Mouse (Mus musculus) NIH3T3 (cell line): ENCODE measurements around the gene Snta1.

ENCODE experiments used
- DNase-seq: peaks from one replicate; pipeline ENCODE4 v3.0.0-alpha.2; 2012; ENCODE audit warnings: low read depth

Gene Snta1

DNA sequence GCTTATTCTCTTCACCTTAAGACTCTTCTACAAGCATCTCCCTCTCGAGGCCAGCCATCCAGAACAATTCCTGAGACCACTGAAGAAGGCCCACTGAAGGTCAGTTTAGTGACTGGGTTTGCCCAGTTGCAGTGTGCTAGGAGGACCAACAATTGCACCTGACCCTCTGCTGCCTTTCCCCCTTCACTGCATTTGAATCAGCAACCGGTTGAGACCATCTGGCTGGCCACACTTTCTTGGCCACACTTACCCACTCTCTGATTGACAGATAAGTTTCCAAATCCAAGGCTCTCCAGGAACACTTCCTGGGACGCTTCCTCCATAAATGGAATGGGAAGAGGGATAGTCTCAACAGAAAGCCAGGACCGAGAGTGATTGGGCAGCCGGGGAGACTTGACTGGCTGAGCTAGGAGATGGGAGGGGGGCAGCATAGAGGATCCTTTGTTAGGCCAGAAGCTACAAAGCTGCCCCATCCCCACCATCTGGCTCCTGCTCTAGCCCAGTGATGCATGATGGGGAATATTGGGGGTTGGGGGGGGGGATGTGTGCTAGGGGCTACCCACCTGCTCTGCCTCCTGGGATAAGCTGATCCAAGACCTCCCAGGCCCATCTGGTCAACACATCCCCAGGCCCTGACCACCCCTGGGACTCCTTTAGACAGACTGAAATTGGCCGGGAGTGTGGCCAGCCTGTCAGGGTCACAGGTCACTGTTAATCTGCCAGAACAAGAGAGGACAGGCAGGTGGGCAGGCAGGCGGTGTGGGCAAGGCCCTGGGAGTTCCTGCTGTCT lies 13.2 kb upstream of the Snta1 start:
- DNase-seq = no peak

GRCm38 (mm10) chr2:154419631-154420515 lies 12.0 kb upstream of the Snta1 start:
- DNase-seq = no peak

GRCm38 (mm10) chr2:154418001-154418400 lies 10.1 kb upstream of the Snta1 start:
- no peak for DNase-seq

- peak; percentile 91 for DNase-seq
These were observed 9.2 kb upstream of the Snta1 start for GRCm38 (mm10) chr2:154417107-154417506.

- DNase-seq = peak; percentile 85
These were observed 4.2 kb upstream of the Snta1 start for GRCm38 (mm10) chr2:154412018-154412666.

DNA sequence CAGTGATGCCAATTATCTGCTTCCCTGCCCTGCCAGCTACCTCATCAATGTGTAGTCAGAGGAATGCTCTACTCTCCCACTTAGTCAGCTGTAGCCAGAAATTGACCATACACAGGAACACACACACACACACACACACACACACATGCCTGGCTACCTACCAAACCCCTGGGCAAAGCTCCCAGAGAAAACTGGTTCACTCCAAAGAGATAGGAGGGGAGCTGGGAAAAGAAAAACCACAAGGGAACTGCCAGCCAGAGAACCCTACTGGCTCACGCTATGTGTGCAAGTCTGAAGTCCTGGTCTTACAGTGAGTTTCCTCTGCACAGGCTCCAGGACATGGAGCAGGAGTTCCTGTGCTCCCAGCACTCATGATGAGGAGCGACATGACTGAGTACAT lies 2.5 kb upstream of the Snta1 start:
- peak; percentile 98 for DNase-seq

- no peak for DNase-seq
These were observed 746 bp downstream of the Snta1 start for GRCm38 (mm10) chr2:154407063-154407642.

DNA sequence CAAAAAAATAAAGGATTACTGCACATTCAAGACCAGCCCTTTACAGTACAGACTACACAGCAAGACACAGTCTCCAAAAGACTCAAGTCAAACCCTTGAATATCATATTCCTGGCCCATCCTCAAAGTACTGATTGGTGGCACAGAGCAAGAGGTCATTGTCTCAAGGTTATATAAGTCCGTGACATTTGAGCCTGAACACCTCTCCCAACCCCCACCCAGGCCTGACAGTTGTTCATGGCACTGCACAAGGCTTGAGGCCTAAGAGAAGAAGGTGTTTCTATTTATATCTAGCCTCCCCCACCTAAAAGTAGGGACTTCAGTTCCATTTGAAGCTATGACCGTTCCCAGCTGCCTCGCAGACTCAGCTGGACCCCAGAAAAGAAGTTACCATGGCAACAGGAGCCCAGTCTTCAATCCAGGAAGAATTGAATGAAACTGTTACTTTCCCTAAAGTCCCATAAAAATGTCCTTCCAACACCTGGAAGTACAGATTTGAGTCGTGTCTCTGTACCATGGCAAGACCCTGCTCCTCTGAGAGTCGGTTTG lies 2.4 kb downstream of the Snta1 start:
- no peak for DNase-seq

GRCm38 (mm10) chr2:154402811-154403210 lies 5.1 kb downstream of the Snta1 start:
- DNase-seq = peak; percentile 89

- no peak for DNase-seq
These were observed 5.9 kb downstream of the Snta1 start for GRCm38 (mm10) chr2:154401976-154402375.

DNA sequence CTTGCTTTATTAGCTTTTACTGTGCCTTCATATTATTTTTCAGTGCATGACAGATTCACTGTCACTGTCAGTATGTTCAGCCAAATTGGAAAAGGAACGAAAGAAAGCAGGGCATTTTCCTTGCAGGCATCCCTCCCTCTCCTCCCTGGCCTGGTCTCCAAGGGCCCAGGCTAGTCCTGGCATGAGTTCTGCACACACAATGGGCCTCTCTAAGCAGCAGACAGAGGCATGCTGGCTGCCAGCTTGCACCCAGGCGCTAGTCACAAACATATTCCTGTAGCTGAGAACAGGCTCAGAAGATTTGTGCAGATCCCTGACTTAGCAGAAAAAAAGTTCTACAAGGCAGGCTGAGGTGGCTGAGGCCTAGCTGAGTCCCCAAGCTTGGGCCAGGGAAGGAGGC lies 8.6 kb downstream of the Snta1 start:
- DNase-seq = peak; percentile 28

GRCm38 (mm10) chr2:154398267-154398666 lies 9.6 kb downstream of the Snta1 start:
- no peak for DNase-seq

DNA sequence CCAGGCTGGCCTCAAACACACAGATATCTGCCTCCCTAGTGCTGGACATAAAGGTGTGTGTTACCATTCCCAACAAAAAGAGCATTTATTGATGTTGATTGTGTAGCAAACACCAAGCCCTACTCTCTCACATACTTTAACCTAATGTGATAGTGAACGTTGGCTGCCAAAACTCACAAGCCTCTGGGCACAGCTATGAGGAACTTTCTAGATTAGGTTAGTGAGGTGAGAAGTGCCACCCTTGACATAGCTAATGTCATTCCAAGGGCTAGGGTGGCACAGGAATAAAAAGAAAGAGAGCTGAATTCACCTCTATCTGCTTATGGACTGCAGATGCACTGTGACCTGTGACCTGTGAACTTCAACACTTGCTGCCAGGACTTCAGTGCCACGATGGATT lies 11.4 kb downstream of the Snta1 start:
- DNase-seq = no peak

DNA sequence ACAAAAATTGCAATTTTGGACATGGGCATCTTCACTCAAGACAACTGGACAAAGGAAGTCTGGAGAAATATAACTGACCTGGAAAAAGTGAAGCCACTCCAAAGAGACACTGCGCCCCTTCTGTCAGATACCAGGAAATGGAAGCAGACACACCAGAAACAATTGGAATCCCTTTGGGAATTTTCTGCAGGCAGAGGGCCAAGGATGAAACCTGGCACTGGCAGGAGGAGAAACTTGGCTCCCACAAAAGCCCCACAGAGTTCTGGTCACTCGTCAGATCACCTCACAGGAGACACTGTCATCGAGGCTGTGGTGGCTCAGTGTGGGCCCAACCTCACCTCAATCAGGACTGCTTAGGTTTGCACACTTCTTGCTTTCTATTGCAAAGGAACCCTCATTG lies 13.3 kb downstream of the Snta1 start:
- DNase-seq = peak; percentile 27

GRCm38 (mm10) chr2:154390180-154390964 lies 17.5 kb downstream of the Snta1 start:
- peak; percentile 99 for DNase-seq

GRCm38 (mm10) chr2:154379103-154379502 lies 28.8 kb downstream of the Snta1 start:
- DNase-seq = peak; percentile 82

DNA sequence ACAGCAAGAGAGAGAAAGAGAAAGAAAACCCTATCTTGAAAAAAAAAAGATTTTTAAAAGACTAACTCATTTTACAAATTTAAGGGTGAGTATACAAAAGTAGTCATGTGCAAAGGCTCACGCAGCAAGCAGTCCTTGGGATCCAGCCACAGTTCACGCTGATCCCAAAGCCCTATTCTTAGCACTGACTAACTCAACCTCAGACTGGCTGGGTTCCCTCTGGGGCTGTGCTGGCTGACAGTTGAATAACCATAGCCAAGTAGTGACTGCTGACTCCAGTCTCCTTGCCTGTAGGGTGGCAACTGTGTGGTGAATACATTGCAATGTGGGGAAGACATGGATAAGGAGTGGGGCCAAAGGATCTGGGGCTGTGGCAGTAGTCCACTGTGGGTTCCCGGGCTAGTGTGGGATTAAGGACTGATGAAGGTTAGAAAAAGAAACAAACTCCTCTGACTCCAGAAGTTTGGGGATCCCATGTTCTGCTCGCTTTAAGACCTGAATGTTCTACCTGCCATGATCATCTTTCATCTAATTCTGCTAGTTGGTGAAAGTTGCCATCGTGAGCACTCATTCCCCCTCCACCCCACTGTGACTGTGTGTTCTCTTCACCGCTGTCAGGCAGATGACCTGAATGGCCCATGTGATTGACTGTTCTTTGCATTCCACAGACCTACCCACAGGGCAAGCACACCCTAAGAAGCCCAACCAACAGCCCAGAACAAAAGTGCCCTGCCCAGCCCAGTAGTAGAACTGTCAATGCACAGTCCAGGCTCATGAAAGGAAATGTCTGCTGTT lies 32.9 kb downstream of the Snta1 start:
- DNase-seq = peak; percentile 96

DNA sequence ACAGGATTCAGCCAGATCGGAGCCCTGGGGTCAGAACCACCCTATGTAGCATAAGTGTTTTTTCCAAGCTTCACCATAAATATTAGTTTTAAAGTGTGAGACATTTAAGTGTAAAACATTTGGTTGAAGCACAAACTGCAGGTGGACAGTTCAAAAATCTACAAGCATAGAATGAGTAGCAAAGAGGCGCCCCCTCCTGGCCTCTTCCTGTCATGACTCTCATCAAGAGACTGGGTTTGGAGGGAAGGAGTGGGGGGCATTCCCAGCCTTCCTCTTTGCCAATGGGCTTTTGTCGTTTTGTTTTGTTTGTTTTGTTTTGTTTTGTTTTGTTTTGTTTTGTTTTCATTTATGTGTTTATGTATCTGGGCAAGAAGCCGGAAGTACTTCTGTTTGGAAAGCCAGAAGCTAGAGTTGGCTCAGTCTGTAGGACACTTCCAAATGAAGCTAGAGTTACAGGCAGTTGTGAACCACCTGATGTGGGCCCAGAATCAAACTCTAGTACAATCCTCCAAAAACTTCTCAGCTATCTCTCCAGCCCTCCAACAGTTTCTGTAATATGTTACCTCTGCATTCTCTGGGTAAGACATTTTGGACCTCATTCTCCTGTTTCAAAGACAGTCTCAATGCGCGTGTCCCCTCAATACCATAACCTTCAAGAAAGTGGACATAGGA lies 33.8 kb downstream of the Snta1 start:
- peak; percentile 86 for DNase-seq

DNA sequence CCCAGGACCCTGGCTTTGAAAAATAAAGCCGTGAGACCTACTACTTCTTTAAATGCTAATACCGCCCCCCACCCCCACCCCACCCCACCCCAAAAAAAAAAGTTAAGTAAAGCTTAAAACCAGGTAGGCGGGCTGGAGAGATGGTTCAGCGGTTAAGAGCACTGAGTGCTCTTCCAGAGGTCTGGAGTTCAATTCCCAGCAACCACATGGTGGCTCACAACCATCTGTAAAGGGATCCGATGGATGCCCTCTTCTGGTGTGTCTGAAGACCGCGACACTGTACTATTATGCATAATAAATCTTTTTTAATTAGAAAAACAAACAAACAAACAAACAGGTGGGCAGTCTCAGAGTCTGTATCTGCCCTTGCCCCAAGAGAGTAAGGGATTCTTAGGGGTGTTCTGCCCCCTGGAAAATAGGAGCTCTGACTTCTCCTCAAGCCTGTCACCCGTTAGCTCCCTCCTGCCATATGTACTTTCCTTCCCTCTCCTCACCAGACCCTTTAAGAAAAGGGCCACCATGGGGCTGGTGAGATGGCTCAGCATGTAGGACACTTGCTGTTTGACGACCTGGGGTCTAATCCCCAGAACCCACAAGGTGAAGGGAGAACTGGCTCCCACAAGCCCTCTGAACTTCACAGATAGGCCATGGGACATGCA lies 34.9 kb downstream of the Snta1 start, which contains the start of gene Cdk5rap1:
Gene Cdk5rap1, minus strand, starts transcription at position 169 of the 659 bp plus-strand sequence.
- DNase-seq = no peak
